Mouse (Mus musculus): ENCODE data around the gene Flg2.

Flg2 gene

DNA sequence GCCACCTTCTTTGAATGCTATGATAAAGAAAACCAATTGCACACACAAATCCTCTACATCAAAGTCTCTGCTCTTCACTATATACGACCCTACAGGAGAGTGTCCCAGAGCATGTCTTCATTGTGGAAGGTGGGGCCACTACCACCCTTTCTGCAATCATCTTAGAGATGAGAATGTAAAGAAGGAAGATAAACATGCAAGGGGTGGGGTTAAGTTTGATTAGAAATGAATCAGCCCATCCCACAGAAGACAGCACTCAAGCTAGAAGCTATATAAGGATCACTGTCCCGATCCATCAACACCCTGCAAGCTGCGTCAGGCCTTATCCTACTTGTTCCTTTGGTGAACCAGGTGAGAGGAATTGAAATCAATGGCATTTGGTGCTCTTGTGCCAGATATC, at the start of gene Flg2:
Gene Flg2 (plus strand): TSS at position 301 of the 400 bp plus-strand sequence.
- in situ Hi-C loops (cut with MboI, MseI): no loop called here

DNA sequence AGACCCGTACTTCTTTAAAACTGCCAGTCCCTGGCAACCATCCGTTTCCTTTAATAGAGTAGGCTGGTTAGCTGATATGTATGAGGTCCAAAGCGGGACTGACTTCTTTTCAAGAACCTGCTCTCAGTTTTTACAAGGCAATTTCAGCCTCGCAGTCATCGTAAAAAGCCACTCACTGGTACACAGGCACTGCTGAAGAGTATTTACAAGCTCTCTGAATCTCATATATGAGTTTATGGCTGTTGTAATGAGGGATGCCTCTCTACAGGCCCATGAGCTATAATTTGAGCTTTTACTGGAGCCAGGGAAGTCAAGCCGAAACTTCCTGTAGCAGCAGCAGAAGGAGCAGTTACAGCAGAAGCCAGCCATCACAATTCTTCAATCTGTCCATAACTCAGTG, 34.6 kb upstream of the Flg2 start:
- in situ Hi-C loops (cut with MboI, MseI): no loop called here

DNA sequence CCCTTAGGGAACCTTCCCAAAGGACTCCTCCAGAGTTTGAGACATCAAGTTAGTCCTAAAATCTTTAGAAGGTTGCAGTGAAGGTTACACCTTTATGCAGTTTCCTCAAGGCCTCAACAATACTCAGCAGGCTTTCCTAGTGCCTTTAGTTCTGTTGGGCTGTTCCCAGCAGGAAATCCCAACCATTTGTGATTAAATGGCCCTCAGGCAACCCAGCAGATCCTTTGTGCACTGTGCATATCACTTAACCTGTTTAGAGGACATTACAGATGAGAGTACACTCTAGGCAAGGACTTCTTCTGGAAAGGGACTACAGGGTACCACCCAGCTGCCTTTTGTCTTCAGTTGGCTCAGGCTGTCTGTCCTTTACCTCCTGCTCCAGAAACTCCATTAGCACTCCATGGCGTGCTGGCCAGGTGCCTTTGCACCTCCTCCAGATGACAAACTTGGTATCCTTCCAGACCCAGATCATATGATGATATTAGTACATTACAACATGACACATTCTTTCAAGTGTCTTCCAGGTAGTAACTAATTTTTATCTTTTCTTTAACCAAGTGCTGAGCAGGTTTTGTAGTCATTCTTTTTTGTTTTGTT, 34.0 kb upstream of the Flg2 start:
- in situ Hi-C loops (cut with MboI, MseI): no loop called here

DNA sequence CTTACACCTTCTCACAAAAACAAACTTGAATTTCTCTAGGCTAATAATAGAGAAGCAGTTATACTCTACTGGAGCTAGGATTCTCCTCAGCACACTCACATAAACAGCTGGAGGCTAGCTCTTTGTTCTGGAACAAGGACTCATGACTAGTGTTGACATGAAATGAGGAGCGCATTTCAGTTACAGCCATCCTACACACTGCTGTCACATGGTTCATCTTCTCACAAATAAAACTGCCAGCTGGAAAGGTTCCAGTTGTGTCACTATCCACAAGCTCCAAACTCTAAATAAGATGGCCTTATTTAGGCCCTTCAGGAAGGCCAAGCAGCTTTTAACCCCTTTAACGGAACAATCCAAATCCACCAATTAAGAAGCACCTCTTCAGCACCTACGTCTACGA, 16.2 kb upstream of the Flg2 start:
- in situ Hi-C loops (cut with MboI, MseI): no loop called here

DNA sequence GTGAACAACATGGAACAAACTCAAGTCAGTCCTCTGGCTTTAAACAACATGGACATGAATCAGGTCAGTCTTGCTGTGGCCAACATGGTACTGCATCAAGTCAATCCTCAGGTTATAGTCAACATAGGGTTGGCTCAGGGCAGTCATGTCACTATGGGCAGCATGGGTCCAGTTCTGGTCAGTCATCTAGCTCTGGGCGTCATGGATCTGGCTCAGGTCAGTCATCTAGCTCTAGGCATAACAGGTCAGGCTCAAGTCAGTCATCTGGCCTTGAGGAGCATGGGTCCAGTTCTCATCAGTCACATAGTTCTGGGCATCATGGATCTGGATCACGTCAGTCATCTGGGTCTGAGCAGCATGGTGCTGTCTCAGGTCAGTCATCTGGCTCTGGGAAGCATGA, 4.9 kb downstream of the Flg2 start:
- in situ Hi-C loops (cut with MboI, MseI): no loop called here

DNA sequence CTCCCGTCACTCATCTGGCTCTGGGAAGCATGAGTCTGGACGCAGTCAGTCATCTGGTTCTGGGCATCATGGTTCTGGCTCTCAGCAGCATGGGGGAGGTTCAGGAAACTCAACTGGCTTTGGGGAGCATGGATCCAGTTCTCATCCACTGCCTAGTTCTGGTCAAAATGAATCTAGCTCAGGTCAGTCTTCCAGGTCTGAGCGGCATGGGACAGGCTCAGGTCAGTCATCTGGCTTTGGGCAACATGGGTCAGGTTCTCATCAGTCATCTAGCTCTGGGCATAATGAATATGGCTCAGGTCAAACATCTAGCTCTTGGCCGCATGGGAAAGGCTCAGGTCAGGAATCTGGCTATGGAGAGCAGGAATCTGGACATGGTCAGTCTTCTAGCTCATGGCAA, 5.4 kb downstream of the Flg2 start:
- in situ Hi-C loops (cut with MboI, MseI): no loop called here
